Mouse (Mus musculus): ENCODE data around the gene Fto.

The Fto gene

DNA sequence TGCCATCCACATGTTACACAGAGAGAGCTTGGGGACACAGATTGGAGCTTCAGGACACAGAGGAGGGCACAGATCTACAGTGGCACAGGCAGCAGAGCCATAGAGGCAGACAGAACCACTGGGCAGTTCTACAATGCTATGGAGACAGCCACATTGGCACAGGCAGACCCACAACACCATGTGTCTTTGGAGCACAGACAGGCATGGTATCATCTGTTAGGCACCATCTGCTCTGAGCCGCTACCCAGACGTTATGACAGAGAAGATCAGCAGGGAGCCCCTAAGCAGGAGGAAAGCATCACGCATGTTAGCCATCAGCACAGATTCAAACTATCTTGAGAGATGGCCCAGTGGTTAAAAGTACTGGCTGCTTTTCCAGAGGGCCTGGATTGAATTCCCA is 363.6 kb downstream of the Fto start:
- no peak for DNase-seq (ENCODE audit: low read depth)

GRCm38 (mm10) chr8:91679451-91679850 is 366.1 kb downstream of the Fto start:
- DNase-seq (ENCODE audit: low read depth) = no peak

GRCm38 (mm10) chr8:91680125-91680524 is 366.8 kb downstream of the Fto start:
- no peak for DNase-seq (ENCODE audit: low read depth)

DNA sequence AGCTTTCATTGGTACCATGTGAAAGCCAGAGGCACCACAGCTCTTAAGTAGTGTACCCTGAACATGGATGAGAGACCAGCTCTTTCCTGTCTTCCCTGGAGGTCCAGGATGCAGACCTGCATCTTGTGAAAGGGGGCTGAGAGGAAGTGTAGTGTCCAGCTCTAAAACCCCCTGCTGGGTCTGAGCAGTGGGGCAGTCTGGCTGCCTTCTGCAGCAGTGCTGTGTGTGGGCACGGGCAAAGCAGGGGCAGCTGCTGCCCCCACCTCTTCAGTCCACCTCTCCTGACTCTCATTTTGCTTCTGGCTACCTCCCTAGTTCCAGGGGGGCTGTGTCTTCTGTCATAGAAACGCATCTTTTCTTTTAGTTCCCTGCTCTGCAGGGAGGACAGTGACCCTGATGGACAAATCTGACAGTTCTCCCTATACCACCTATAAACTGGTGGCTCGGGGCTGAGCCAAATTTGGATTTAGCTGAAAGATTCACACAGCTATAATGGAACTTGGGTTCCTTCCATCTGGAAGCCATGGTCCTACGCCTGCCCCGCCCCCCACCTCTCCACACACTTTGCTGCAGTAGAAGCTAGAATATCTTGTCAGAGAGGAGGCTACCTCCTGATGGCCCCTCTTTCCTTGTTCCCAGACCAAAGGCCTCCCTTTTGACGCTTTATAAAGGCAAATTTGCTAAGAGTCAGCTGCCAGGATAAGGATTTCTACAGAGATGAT is 371.4 kb downstream of the Fto start:
- DNase-seq (ENCODE audit: low read depth) = no peak

- no peak for DNase-seq (ENCODE audit: low read depth)
These were observed 372.1 kb downstream of the Fto start for GRCm38 (mm10) chr8:91685408-91685807.

- DNase-seq (ENCODE audit: low read depth) = no peak
These were observed 378.9 kb downstream of the Fto start for GRCm38 (mm10) chr8:91692056-91692721.

DNA sequence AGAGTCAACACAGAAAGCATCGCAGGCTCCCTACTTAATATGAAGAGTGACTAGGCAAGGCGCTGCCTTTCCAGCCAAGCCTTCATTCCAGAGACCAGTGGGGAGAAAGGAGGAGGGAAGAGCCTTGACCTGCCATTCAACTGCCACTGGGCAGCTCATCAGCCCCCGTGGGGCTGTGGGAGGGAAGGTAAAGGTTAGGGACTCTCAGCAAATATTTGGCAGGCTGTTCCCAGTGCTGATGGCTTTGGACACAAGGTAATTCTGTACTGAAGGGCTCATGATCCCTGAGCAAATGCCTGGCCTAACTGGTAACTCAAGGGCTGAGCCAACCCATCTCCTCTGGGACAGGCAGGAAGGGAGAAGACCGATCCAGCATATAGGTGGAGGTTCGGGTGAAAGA is 393.2 kb downstream of the Fto start:
- no peak for DNase-seq (ENCODE audit: low read depth)

DNA sequence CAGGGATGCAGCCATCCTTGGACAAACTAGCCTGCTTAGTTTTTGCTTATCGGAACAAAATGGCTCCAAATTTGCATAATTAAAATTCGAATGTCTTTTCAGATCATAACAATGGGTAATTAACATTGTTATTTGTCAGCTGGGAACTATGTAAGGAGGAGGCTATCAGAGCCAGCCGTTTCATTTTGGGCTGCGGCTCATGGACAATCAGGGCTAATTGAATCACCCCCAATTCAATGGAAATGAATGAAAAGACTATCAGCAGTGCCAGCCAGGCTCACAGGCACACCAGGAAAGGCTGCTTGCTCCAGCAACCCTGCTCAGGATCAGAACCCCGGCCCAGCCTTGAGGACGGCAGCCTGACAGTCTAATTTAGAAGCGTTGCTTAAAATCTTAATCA is 395.3 kb downstream of the Fto start:
- DNase-seq (ENCODE audit: low read depth) = no peak

- no peak for DNase-seq (ENCODE audit: low read depth)
These were observed 396.4 kb downstream of the Fto start for GRCm38 (mm10) chr8:91709768-91710167.

DNA sequence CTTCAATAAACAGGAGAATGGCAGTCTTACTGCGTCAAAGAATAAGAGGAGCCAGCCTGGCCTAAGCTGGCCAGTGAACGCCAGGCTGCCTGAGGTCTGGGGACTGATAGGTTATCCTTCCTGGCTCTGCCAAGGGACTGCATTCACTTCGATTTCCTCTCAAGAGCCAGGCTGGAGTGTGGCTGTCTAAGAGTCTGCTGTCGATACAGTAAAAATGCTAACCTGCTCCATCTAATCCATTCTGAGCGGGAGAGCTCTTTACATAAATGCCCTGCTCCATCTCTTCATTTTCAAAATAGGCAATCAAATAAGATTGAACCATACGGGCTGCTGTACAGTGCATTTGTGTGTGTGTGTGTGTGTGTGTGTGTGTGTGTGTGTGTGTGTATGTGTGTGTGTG is 397.9 kb downstream of the Fto start:
- DNase-seq (ENCODE audit: low read depth) = no peak

DNA sequence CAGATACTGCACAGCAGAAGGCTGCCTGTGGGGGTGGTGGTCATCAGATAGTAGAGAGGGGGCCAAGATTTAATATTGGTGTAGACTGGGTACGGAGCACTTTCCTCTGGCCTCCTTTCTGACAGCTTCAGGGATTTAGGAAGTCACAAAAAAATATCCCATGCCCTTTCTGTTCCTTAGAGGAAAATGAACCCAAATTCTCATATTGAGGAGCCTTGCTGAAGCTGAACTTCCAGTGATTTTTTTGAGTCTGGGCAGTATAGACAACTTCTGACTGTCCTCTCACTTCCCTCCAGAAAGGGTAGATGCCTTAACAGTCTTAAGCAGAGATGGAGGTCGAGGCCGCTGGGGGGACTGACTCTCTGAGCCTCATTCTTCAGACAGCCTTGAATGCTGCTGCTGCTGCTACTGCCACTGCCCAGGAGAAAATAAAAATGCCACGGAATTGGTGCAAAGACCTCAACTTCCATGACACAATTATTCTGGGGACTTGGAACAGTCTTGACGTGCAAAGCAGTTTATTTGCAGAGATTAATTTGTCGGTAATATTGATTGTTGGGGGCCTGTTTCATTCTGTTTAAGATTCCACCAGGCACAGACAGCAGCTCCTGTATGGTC is 398.8 kb downstream of the Fto start:
- DNase-seq (ENCODE audit: low read depth) = no peak

DNA sequence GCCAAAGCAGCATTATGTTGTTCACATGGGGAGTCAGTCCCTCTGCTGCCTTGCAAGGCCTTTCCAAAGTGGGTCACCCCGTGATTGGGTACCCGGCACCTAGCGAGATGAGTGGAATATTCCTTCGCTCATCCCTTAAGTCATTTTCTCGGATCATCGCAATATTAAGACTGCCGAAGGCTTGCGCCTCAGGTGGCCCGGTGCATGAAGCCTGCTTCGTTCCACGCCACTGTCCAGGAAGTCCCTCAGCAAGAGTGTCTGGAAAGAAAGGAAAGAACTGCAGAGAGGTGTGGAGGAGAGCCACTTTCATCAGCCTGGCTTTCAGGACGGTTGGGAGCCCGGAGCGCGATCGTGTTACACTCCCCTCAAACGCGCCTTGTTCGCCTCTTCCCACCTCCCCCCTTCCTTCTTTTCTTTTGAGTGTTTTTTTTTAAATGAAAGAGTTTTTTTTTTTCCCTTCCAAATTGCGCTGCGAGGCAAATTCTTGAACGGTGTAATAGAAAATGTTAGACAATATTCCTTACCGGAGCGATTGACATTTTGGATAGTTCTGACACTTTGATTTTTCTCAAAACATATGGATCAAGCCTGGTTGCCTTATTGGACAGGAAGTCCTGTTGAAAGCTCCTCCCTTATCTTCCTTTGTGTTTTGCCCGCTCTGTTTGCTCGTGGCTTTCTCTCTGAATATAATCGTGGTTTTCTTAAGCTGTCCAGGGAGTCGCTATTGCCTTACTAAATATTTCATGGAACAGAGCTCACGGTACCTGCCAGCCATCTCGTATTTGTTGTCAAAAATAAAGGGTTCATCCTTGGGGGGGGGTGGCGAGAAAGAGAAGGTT is 399.6 kb downstream of the Fto start:
- no peak for DNase-seq (ENCODE audit: low read depth)

DNA sequence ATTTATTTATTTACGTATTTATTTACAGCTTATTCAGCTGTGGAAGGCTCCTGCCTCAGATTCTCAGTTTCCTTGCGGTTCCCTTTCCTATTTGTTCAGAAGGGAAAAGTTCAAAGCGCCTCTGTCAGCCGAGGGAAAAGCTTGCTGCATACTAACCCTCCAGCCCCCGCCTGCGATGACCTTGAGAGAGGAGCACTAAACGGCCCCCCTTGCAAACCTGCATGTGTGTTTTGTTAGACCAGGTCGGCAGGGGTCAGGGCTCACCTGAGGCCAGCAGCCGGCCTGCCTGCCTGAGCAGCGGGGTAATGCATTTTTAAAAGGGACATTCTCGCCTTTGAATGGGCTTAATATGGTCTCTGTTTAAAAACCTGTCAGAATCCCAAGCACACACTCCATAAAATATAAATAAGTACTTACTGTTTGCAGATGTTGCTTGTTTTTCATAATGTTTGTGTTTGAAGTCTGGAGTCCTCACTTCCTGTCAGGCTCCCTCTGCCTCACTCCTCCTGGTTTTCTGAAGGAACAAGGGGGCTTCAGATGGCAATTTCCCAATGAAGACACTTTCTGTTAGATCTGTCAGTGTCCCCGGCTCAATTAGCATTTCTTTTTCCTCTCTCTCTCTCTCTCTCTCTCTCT is 400.5 kb downstream of the Fto start:
- DNase-seq (ENCODE audit: low read depth) = no peak

DNA sequence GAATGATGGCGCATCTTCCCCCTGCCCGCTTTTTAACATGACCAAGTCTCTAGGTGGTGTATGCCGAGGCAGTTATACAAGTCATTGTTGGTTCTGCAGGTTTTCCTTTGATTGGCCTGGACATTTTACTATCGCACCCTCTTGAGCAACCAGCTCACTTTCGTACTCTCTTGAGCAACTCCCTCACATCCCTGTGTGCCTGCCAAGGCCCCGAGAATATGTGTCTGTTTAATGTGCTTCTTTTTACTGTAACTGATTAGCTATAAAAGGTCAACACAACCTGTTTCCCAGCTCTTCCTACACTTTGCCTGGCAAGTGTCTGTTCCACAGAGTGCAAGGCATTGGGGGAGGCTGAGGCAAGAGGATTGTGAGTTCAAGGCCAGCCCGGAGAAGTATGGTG is 401.4 kb downstream of the Fto start:
- DNase-seq (ENCODE audit: low read depth) = no peak

GRCm38 (mm10) chr8:91715387-91716085 is 402.2 kb downstream of the Fto start:
- DNase-seq (ENCODE audit: low read depth) = no peak

Data from c-Kit-positive CD71-negative TER-119-negative erythroid progenitor cells, embryonic 14.5 days (primary cell).